ENCODE assay signal across 8 mouse cellular contexts in the genomic region with DNA sequence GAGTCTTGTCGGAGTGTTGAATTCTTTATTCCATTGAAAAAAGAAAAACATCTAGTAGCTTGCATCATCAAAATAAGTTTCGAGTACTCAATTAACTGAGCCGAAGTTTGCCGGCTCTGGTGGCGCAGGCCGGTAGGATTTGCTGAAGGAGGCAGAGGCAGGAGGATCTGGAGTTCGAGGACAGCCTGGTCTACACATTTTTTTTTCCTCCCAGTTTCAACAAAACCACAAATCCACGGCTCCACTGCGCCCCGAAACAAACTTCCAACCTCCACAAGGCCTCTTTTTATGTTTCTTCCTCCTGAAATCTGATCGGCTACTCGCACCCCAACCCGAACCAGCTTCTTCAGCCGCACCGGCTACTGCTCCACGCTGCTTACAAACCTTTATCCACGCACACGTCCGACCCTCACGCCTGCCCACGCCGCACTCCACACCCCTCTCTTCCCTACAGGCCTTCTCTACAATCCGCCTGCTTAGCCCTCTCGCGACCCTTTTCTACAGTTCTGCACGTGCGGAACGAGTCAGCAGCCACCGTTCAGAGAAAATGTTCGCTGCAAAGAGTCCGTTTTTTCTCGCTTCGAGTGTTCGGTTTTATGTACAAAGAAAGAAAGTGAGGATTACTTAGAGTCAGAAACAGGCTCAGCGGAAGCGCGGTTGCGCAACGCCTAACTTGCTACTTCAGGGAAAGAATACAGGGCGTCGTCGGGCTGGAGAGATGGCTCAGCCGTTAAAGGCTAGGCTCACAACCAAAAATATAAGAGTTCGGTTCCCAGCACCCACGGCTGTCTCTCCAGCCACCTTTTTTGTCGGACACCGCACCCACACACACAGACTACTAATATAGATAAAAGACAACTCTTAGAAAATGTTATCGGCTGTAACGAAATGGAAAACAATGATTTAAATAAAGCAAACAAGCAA. TPM values are rescaled to one million over a fixed set of nuclear protein-coding genes. Genes with fewer than 3 reads are reported as not detected.
DNase-seq lines count a peak whose midpoint lies in the region; ATAC-seq and TF ChIP-seq lines count a peak whose summit lies in the region.

No protein-coding gene starts in this region.

- TF ChIP-seq CTCF in bone marrow, adult 2 months (IDR thresholded peaks at IDR 0.05; ENCODE audit: control insufficient read depth, insufficient read depth, low read length) = no peak

- no peaks in the 10 kb centered on the region; the same call in 1 of the 2 replicates for H3K4me1 ChIP-seq in bone marrow, adult 2 months (ENCODE audit: control insufficient read depth, insufficient read depth, low read length)
- peaks cover 7% of the 10 kb centered on the region; the same call in 1 of the 2 replicates for H3K4me1 ChIP-seq in embryonic facial prominence, embryonic 14.5 days (ENCODE audit: control insufficient read depth, insufficient read depth, low read length)
- H3K4me1 ChIP-seq in limb, embryonic 14.5 days (ENCODE audit: control insufficient read depth, insufficient read depth, low read length) = peaks cover 6% of the 10 kb centered on the region; the same call in 1 of the 2 replicates
- H3K4me1 ChIP-seq in midbrain, embryonic 16.5 days (ENCODE audit: control insufficient read depth, insufficient read depth, low read length) = peaks cover 12% of the 10 kb centered on the region

- no peaks in the 10 kb centered on the region for H3K9me3 ChIP-seq in embryonic facial prominence, embryonic 14.5 days (ENCODE audit: control insufficient read depth, low read length)
- H3K9me3 ChIP-seq in limb, embryonic 14.5 days (ENCODE audit: control insufficient read depth, low read length) = no peaks in the 10 kb centered on the region
- H3K9me3 ChIP-seq in midbrain, embryonic 16.5 days (replicated peaks; ENCODE audit: control insufficient read depth, low read length, poor library complexity, severe bottlenecking) = no peaks in the 10 kb centered on the region

- H3K27me3 ChIP-seq in embryonic facial prominence, embryonic 14.5 days (replicated peaks; ENCODE audit: control insufficient read depth, insufficient read depth, low read length) = no peaks in the 10 kb centered on the region
- H3K27me3 ChIP-seq in limb, embryonic 14.5 days (ENCODE audit: control insufficient read depth, insufficient read depth, low read length) = no peaks in the 10 kb centered on the region
- no peaks in the 10 kb centered on the region for H3K27me3 ChIP-seq in midbrain, embryonic 16.5 days (ENCODE audit: control insufficient read depth, insufficient read depth, low read depth, low read length)

- WGBS in bone marrow, adult 2 months = under 1% methylated on average over 49 of the region's 49 CpGs
- WGBS in embryonic facial prominence, embryonic 14.5 days = under 1% methylated on average over 49 of the region's 49 CpGs
- WGBS in limb, embryonic 14.5 days = under 1% methylated on average over 49 of the region's 49 CpGs
- 0% methylated on average over 49 of the region's 49 CpGs for WGBS in midbrain, embryonic 16.5 days

- H3K4me2 ChIP-seq in embryonic facial prominence, embryonic 14.5 days (ENCODE audit: low read depth, low read length) = peak overlapping the region; percentile 62
- H3K4me2 ChIP-seq in limb, embryonic 14.5 days (replicated peaks; ENCODE audit: low read depth, low read length, severe bottlenecking) = peak overlapping the region; percentile 58
- peak overlapping the region; percentile 61 for H3K4me2 ChIP-seq in midbrain, embryonic 16.5 days (ENCODE audit: low read length)

- H3K4me3 ChIP-seq in bone marrow, adult 2 months (replicated peaks; ENCODE audit: control insufficient read depth, low read depth, low read length) = peak overlapping the region; percentile 86
- peak overlapping the region; percentile 86 for H3K4me3 ChIP-seq in embryonic facial prominence, embryonic 14.5 days (ENCODE audit: low read depth, low read length)
- peak overlapping the region; percentile 83 for H3K4me3 ChIP-seq in limb, embryonic 14.5 days (replicated peaks; ENCODE audit: low read length)
- H3K4me3 ChIP-seq in midbrain, embryonic 16.5 days (ENCODE audit: low read depth, low read length) = peak overlapping the region; percentile 57

- DNase-seq in A20 (ENCODE audit: low read depth, low spot score) = peak; percentile 93
- peak; percentile 88 for DNase-seq in embryonic facial prominence, embryonic 14.5 days (ENCODE audit: low spot score)
- peak; percentile 93 for DNase-seq in heart, adult 8-10 months (ENCODE audit: low spot score)
- DNase-seq in kidney, adult 9 months = peak; percentile 94
- DNase-seq in limb, embryonic 14.5 days (ENCODE audit: low spot score) = peak; percentile 88
- peak; percentile 72 to 82 for DNase-seq in spleen, postnatal 14 days (ENCODE audit: low spot score in 2 of 2)

- peak; percentile 58 for ATAC-seq in embryonic facial prominence, embryonic 14.5 days (ENCODE audit: low read depth)
- peak; percentile 58 for ATAC-seq in limb, embryonic 14.5 days (ENCODE audit: low FRiP score, low read depth)
- ATAC-seq in midbrain, embryonic 16.5 days = peak; percentile 71

- H3K36me3 ChIP-seq in embryonic facial prominence, embryonic 14.5 days (ENCODE audit: control insufficient read depth, insufficient read depth, low read length) = no peaks in the 10 kb centered on the region
- H3K36me3 ChIP-seq in limb, embryonic 14.5 days (ENCODE audit: control insufficient read depth, insufficient read depth, low read length) = no peaks in the 10 kb centered on the region
- H3K36me3 ChIP-seq in midbrain, embryonic 16.5 days (ENCODE audit: control insufficient read depth, insufficient read depth, low read length) = no peaks in the 10 kb centered on the region

- no peak for TF ChIP-seq POLR2A in bone marrow, adult 2 months (IDR thresholded peaks at IDR 0.05; ENCODE audit: borderline replicate concordance, control insufficient read depth, low read depth, low read length)
- no peak for TF ChIP-seq POLR2A in limb, embryonic 14.5 days (IDR thresholded peaks at IDR 0.05; ENCODE audit: borderline replicate concordance, extremely low read depth, insufficient read depth, insufficient read length)

- peak overlapping the region; percentile 89 for H3K27ac ChIP-seq in bone marrow, adult 2 months (ENCODE audit: control insufficient read depth, insufficient read depth, low read depth, low read length, poor library complexity)
- H3K27ac ChIP-seq in embryonic facial prominence, embryonic 14.5 days (replicated peaks; ENCODE audit: low read depth, low read length) = peak overlapping the region; percentile 98
- H3K27ac ChIP-seq in limb, embryonic 14.5 days (replicated peaks; ENCODE audit: low read depth, low read length) = peak overlapping the region; percentile 97
- H3K27ac ChIP-seq in midbrain, embryonic 16.5 days (ENCODE audit: low read length) = peak overlapping the region; percentile 94

- H3K9ac ChIP-seq in embryonic facial prominence, embryonic 14.5 days (ENCODE audit: low read depth, low read length) = peak overlapping the region; percentile 94
- peak overlapping the region; percentile 93 for H3K9ac ChIP-seq in limb, embryonic 14.5 days (ENCODE audit: low read depth, low read length, severe bottlenecking)
- H3K9ac ChIP-seq in midbrain, embryonic 16.5 days (ENCODE audit: low read depth, low read length) = peak overlapping the region; percentile 70

RNA-seq across cellular contexts. Expression of a gene that starts 12.5 kb away (rescaled TPM):
- 0.68 TPM in 1 of 2 replicates, not detected in the other for polyA plus RNA-seq in bone marrow, adult 2 months (2011; ENCODE audit: insufficient read depth, insufficient read length, low replicate concordance, missing spikeins)
- 0.39 TPM in 1 of 2 replicates, not detected in the other for polyA plus RNA-seq in embryonic facial prominence, embryonic 14.5 days (2014; fragmentation: Nextera tagmentation; extraction: Ambion mirVana)
- not detected for total RNA-seq in heart, adult 8-10 months (2022)
- 0.12 and 0.40 TPM in 2 replicates for polyA plus RNA-seq in limb, embryonic 14.5 days (2012; rRNA removed)
- polyA plus RNA-seq in limb, embryonic 14.5 days (2014; fragmentation: Nextera tagmentation; extraction: Ambion mirVana) = 0.23 and 0.39 TPM in 2 replicates
- polyA plus RNA-seq in midbrain, embryonic 16.5 days (2015; fragmentation: Nextera tagmentation; extraction: Ambion mirVana) = not detected in 2 replicates

RNA-seq across cellular contexts. Expression of a gene that starts 12.5 kb away (rescaled TPM):
- 2.3 TPM in 1 of 2 replicates, not detected in the other for polyA plus RNA-seq in bone marrow, adult 2 months (2011; ENCODE audit: insufficient read depth, insufficient read length, low replicate concordance, missing spikeins)
- 0.42 TPM in 1 of 2 replicates, not detected in the other for polyA plus RNA-seq in embryonic facial prominence, embryonic 14.5 days (2014; fragmentation: Nextera tagmentation; extraction: Ambion mirVana)
- total RNA-seq in heart, adult 8-10 months (2022) = not detected
- 0.33 TPM in 1 of 2 replicates, not detected in the other for polyA plus RNA-seq in limb, embryonic 14.5 days (2012; rRNA removed)
- not detected in 2 replicates for polyA plus RNA-seq in limb, embryonic 14.5 days (2014; fragmentation: Nextera tagmentation; extraction: Ambion mirVana)
- not detected in 2 replicates for polyA plus RNA-seq in midbrain, embryonic 16.5 days (2015; fragmentation: Nextera tagmentation; extraction: Ambion mirVana)

RNA-seq across cellular contexts. Expression of a gene that starts 48.8 kb away (rescaled TPM):
- polyA plus RNA-seq in bone marrow, adult 2 months (2011; ENCODE audit: insufficient read depth, insufficient read length, low replicate concordance, missing spikeins) = 2.7 and 4.9 TPM in 2 replicates
- polyA plus RNA-seq in embryonic facial prominence, embryonic 14.5 days (2014; fragmentation: Nextera tagmentation; extraction: Ambion mirVana) = not detected in 2 replicates
- under 1 TPM in 1 of 4 experiments, not detected in 3; 0.27 TPM for total RNA-seq in heart, adult 8-10 months (2022)
- 0.16 and 0.17 TPM in 2 replicates for polyA plus RNA-seq in limb, embryonic 14.5 days (2012; rRNA removed)
- 0.14 TPM in 1 of 2 replicates, not detected in the other for polyA plus RNA-seq in limb, embryonic 14.5 days (2014; fragmentation: Nextera tagmentation; extraction: Ambion mirVana)
- polyA plus RNA-seq in midbrain, embryonic 16.5 days (2015; fragmentation: Nextera tagmentation; extraction: Ambion mirVana) = not detected in 2 replicates

RNA-seq across cellular contexts. Expression of a gene that starts 49.6 kb away (rescaled TPM):
- polyA plus RNA-seq in bone marrow, adult 2 months (2011; ENCODE audit: insufficient read depth, insufficient read length, low replicate concordance, missing spikeins) = 0.77 and 6.6 TPM in 2 replicates
- polyA plus RNA-seq in embryonic facial prominence, embryonic 14.5 days (2014; fragmentation: Nextera tagmentation; extraction: Ambion mirVana) = 0.14 TPM in 1 of 2 replicates, not detected in the other
- under 1 TPM in 3 of 4 experiments, not detected in 1; 0.14 to 0.32 (median 0.31) TPM for total RNA-seq in heart, adult 8-10 months (2022)
- polyA plus RNA-seq in limb, embryonic 14.5 days (2012; rRNA removed) = 0.15 TPM in 1 of 2 replicates, not detected in the other
- polyA plus RNA-seq in limb, embryonic 14.5 days (2014; fragmentation: Nextera tagmentation; extraction: Ambion mirVana) = 0.14 TPM in 1 of 2 replicates, not detected in the other
- not detected in 2 replicates for polyA plus RNA-seq in midbrain, embryonic 16.5 days (2015; fragmentation: Nextera tagmentation; extraction: Ambion mirVana)

RNA-seq across cellular contexts. Expression of a gene that starts 52.3 kb away (rescaled TPM):
- polyA plus RNA-seq in bone marrow, adult 2 months (2011; ENCODE audit: insufficient read depth, insufficient read length, low replicate concordance, missing spikeins) = 6.2 and 16.8 TPM in 2 replicates
- polyA plus RNA-seq in embryonic facial prominence, embryonic 14.5 days (2014; fragmentation: Nextera tagmentation; extraction: Ambion mirVana) = 0.56 and 1.1 TPM in 2 replicates
- total RNA-seq in heart, adult 8-10 months (2022) = under 1 TPM; 0.22 to 0.38 (median 0.25) TPM
- 0.67 and 0.77 TPM in 2 replicates for polyA plus RNA-seq in limb, embryonic 14.5 days (2012; rRNA removed)
- 1.2 and 1.5 TPM in 2 replicates for polyA plus RNA-seq in limb, embryonic 14.5 days (2014; fragmentation: Nextera tagmentation; extraction: Ambion mirVana)
- 0.23 TPM in 1 of 2 replicates, not detected in the other for polyA plus RNA-seq in midbrain, embryonic 16.5 days (2015; fragmentation: Nextera tagmentation; extraction: Ambion mirVana)

Comparison
In these comparisons a context has a peak if more than half of its experiments do, and no peak if none do; other contexts are left out.
1. Peak in every context shown above with its lines: DNase-seq, ATAC-seq, H3K4me3 ChIP-seq and H3K27ac ChIP-seq.